Mouse (Mus musculus): ENCODE results near the gene Cts7. TPM values are rescaled to one million over a fixed set of nuclear protein-coding genes. Genes with fewer than 3 reads are reported as not detected.

Gene Cts7
- polyA plus RNA-seq (2012; rRNA removed) = not detected in 2 replicates

DNA sequence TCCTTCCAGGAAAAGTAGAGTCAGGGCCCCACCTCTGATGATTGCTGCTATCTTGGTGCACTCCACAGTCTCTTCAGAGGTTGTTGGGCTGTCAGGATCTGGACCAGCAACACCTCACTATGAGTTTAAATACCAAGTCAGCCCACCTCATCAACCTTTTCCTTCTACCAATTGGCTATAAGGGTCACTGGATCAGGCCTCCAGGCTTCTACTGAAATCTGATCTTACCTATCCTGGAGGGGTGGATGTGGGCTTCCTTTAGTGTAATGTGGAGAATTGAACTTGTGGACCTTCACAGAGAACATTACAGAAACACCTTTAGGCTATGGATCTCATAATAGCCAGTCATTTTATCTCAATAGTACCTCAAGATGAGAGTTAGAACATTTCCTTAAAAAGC is at the start of gene Cts7:
Cts7 (minus strand) TSS at position 101 of the 400 bp plus-strand sequence.
- H3K4me1 ChIP-seq (ENCODE audit: control insufficient read depth, insufficient read depth, low read length) = no peaks in the 10 kb centered on the region
- no peak within 1 kb of the TSS for H3K4me3 ChIP-seq (replicated peaks; ENCODE audit: extremely low read depth, low read depth, low read length)
- TF ChIP-seq CTCF (IDR thresholded peaks at IDR 0.05; ENCODE audit: insufficient read depth, low read length) (no peak), POLR2A (IDR thresholded peaks at IDR 0.05; ENCODE audit: borderline replicate concordance, extremely low read depth, low read depth, low read length) (no peak)
- no peak for DNase-seq

Other genes starting within 250 kb of the Cts7 start
- not detected in 2 replicates for gene Ctsr, start 193.9 kb downstream of the Cts7 start, polyA plus RNA-seq (2012; rRNA removed)
- not detected in 2 replicates for gene Cts6, start 154.8 kb downstream of the Cts7 start, polyA plus RNA-seq (2012; rRNA removed)
- gene Cts8, start 102.8 kb downstream of the Cts7 start, polyA plus RNA-seq (2012; rRNA removed) = not detected in 2 replicates
- not detected in 2 replicates for gene Gm49398, start 69.4 kb downstream of the Cts7 start, polyA plus RNA-seq (2012; rRNA removed)
- gene Ctsm, start 183.6 kb upstream of the Cts7 start, polyA plus RNA-seq (2012; rRNA removed) = not detected in 2 replicates
- gene Gm49352, start 210.0 kb upstream of the Cts7 start, polyA plus RNA-seq (2012; rRNA removed) = not detected in 2 replicates
- gene Cts3, start 211.9 kb upstream of the Cts7 start, polyA plus RNA-seq (2012; rRNA removed) = not detected in 2 replicates